Mouse (Mus musculus) C2C12 (cell line): ENCODE data around the gene Gcdh. TPM values are rescaled to one million over a fixed set of nuclear protein-coding genes. Genes with fewer than 3 reads are reported as not detected.
A peak's percentile ranks its signal among the peaks of the same experiment; 100 is the strongest.

Experiments
- H3K27me3 ChIP-seq: one replicate; pipeline ENCODE4 v1.6.1; 2011; ENCODE audit not compliant: control insufficient read depth, insufficient read depth, insufficient read length
- H3K36me3 ChIP-seq: one replicate; pipeline ENCODE4 v1.6.1; 2011; ENCODE audit not compliant: control insufficient read depth, insufficient read depth
- H3K4me3 ChIP-seq: one replicate; pipeline ENCODE4 v1.5.1; 2011; ENCODE audit warnings: mild to moderate bottlenecking, control low read depth; ENCODE audit not compliant: poor library complexity, insufficient read depth, severe bottlenecking
- H3K79me2 ChIP-seq: one replicate; pipeline ENCODE4 v1.6.1; 2011; ENCODE audit not compliant: control insufficient read depth, insufficient read depth
- H3K79me3 ChIP-seq: one replicate; pipeline ENCODE4 v1.6.1; 2011; ENCODE audit warnings: low read depth, control low read depth
- H3ac ChIP-seq: one replicate; pipeline ENCODE3; 2011; ENCODE audit warnings: low read depth; ENCODE audit not compliant: control insufficient read depth, insufficient read length
- CEBPB ChIP-seq: IDR thresholded peaks from one replicate; pipeline ENCODE4 v1.6.1; 2011; ENCODE audit warnings: low read depth, mild to moderate bottlenecking, control low read depth, moderate library complexity
- CTCF ChIP-seq: IDR thresholded peaks from one replicate; pipeline ENCODE4 v1.5.1; 2011; ENCODE audit not compliant: control insufficient read depth, insufficient read depth, insufficient read length
- FOSL1 ChIP-seq: IDR thresholded peaks from one replicate; pipeline ENCODE4 v1.8.0; 2011; ENCODE audit warnings: mild to moderate bottlenecking, low read length; ENCODE audit not compliant: poor library complexity, insufficient read depth, severe bottlenecking
- MAX ChIP-seq: IDR thresholded peaks from one replicate; pipeline ENCODE4 v1.6.1; 2011; ENCODE audit warnings: mild to moderate bottlenecking, control low read depth
- MYOD1 ChIP-seq: IDR thresholded peaks from one replicate; pipeline ENCODE4 v1.6.1; 2011; ENCODE audit warnings: low read depth; ENCODE audit not compliant: control insufficient read depth, insufficient read length
- MYOG ChIP-seq: IDR thresholded peaks from one replicate; pipeline ENCODE4 v1.6.1; 2011; ENCODE audit not compliant: control insufficient read depth, insufficient read length; ENCODE audit errors: extremely low read depth
- USF1 ChIP-seq: IDR thresholded peaks from one replicate; pipeline ENCODE4 v1.6.1; 2011; ENCODE audit warnings: low read depth, mild to moderate bottlenecking, control low read depth, moderate library complexity
- polyA plus RNA-seq: library from polyadenylated mRNA; unstranded; fragments of >200 nt; fragmentation: generic; extraction: Trizol; gene quantifications from one replicate; pipeline ENCODE4 v1.2.1, GENCODE M21; 2012; ENCODE audit warnings: missing spikeins

Gene Gcdh
- polyA plus RNA-seq, 1 experiment = 11.4 TPM

GRCm38 (mm10) chr8:84934860-84935259, 41.1 kb upstream of the Gcdh start:
- TF ChIP-seq CTCF (no peak), MYOG (no peak), USF1 (no peak), MAX (no peak), FOSL1 (no peak), CEBPB (no peak), MYOD1 (no peak)

GRCm38 (mm10) chr8:84933767-84934559, 40.2 kb upstream of the Gcdh start:
- H3K27me3 ChIP-seq = peaks cover 57% of the 10 kb centered on the region
- no peaks in the 10 kb centered on the region for H3K36me3 ChIP-seq
- no peaks in the 10 kb centered on the region for H3K79me2 ChIP-seq
- H3K79me3 ChIP-seq = no peaks in the 10 kb centered on the region
- no peak overlapping the region for H3ac ChIP-seq
- TF ChIP-seq CEBPB (no peak), MAX (no peak), CTCF (no peak), USF1 (no peak), MYOD1 (no peak), MYOG (no peak), FOSL1 (no peak)
- no peak overlapping the region for H3K4me3 ChIP-seq

More at GRCm38 (mm10) chr8:84934860-84935259, 41.1 kb upstream of the Gcdh start:
- Histone ChIP-seq H3ac (no peak overlapping the region), H3K4me3 (no peak overlapping the region), H3K79me2 (no peaks in the 10 kb centered on the region), H3K27me3 (peaks cover 52% of the 10 kb centered on the region), H3K36me3 (no peaks in the 10 kb centered on the region), H3K79me3 (no peaks in the 10 kb centered on the region)

DNA sequence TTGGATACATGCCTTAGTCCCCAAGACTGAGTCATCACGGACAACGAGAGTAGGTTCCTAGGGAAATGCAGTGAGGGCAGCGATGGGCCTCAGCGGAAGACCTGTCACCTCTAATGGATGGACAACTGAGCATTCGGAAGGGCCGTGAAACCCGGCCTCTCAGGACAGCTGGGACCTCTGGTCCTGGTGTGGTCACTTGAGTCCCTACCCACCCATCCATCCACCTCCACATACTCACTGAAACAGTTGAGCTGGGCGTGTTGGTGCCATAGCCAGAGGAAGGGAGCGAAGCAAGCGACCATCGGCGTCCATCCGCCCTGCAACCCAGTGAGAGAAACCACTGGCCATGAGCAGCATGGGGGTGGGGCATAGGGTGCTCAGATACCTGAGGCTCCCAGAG, 36.9 kb upstream of the Gcdh start:
- Histone ChIP-seq H3K79me3 (no peaks in the 10 kb centered on the region), H3K36me3 (no peaks in the 10 kb centered on the region), H3K79me2 (no peaks in the 10 kb centered on the region), H3K27me3 (peaks cover 31% of the 10 kb centered on the region), H3K4me3 (no peak overlapping the region), H3ac (no peak overlapping the region)
- no peak for TF ChIP-seq CEBPB
- no peak for TF ChIP-seq MAX
- no peak for TF ChIP-seq MYOG
- no peak for TF ChIP-seq CTCF
- TF ChIP-seq USF1 = no peak
- TF ChIP-seq FOSL1 = no peak

DNA sequence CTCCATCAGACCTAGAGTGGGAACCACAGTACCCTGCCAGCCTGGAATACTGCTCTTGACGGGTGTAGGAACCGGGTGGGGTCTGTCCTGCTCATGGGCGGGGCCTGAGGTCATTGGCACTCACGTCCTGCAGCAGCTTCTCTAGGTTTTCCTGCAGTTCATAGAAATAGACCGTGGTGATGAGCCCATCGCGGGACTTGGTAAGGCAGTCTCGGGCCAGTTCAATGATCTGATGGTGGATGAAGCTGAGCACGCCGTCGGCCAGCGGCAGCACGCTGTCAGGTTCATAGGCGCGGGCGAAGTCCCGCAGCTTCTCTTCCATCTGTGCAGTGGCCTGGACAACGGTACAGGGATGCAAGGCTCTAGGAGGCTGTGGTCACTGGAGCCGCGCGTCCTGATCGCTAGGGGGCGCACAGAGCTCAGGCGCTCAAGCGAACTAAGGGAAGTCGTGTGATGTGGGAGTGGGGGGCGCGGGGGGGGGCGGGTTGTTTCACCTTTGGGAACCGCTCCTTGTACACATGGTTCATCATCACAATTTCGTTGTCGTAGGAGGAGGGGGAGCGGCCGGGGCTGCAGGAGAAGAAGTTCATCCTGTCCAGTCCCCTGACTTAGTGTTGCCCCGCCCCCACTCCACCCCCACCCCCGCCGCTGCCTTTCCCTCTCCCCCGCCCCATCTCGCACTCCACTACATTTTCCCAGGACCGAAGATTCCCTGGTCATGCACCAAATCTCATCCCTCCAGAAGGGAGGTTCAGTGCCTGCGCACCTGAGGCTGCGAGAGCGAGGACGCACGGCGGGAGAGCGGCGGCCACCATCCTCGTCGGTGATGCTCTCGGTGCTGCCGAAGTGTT, 35.0 kb upstream of the Gcdh start:
- H3K27me3 ChIP-seq = peaks cover 21% of the 10 kb centered on the region
- H3K79me2 ChIP-seq = no peaks in the 10 kb centered on the region
- H3K4me3 ChIP-seq = no peak overlapping the region
- H3ac ChIP-seq = no peak overlapping the region
- no peaks in the 10 kb centered on the region for H3K36me3 ChIP-seq
- TF ChIP-seq CEBPB (no peak), CTCF (peak; percentile 92)
- no peaks in the 10 kb centered on the region for H3K79me3 ChIP-seq

DNA sequence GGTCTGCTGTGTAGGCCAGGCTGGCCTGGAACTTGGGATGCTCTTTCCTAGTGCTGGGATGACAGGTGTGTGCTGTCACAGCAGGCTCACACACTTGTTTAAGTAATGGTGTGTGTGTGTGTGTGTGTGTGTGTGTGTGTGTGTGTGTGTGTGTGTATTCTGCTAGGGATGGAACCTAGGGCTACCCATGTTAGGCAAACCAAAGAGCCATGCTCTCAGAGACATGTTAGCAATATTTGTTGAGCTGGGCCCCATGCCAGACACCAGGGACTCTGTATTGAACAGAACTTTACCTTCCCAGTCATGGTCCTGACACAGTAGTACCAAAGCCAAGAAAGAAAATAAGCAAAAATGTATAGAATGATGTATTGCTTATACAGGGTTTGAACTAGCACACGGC, 33.8 kb upstream of the Gcdh start:
- no peaks in the 10 kb centered on the region for H3K36me3 ChIP-seq
- H3ac ChIP-seq = no peak overlapping the region
- H3K4me3 ChIP-seq = no peak overlapping the region
- peaks cover 20% of the 10 kb centered on the region for H3K27me3 ChIP-seq
- no peaks in the 10 kb centered on the region for H3K79me3 ChIP-seq
- no peak for TF ChIP-seq USF1
- no peak for TF ChIP-seq FOSL1
- TF ChIP-seq CEBPB = no peak
- H3K79me2 ChIP-seq = no peaks in the 10 kb centered on the region

GRCm38 (mm10) chr8:84925557-84925956, 31.8 kb upstream of the Gcdh start:
- Histone ChIP-seq H3ac (no peak overlapping the region), H3K27me3 (peaks cover 18% of the 10 kb centered on the region), H3K79me2 (no peaks in the 10 kb centered on the region), H3K79me3 (no peaks in the 10 kb centered on the region), H3K4me3 (no peak overlapping the region), H3K36me3 (no peaks in the 10 kb centered on the region)
- no peak for TF ChIP-seq MAX
